Mouse (Mus musculus): ENCODE data around the gene Szt2.

GRCm38 (mm10) chr4:118436820-118437603 is 27.9 kb upstream of the Szt2 start, which contains the start of gene Cdc20:
- TF ChIP-seq CTCF (IDR thresholded peaks at IDR 0.05), result peak; percentile 37
- TF ChIP-seq POLR2A (IDR thresholded peaks at IDR 0.05; ENCODE audit: insufficient read depth, low read depth, low read length), result peak; percentile 78
